Mouse (Mus musculus) c-Kit-positive CD71-negative TER-119-negative erythroid progenitor cells, embryonic 14.5 days (primary cell): ENCODE data around the gene Gabarapl1.

ENCODE experiments used
- DNase-seq: peaks from one replicate; pipeline ENCODE4 v3.0.0-alpha.2; 2013; ENCODE audit warnings: low read depth

Gene Gabarapl1

DNA sequence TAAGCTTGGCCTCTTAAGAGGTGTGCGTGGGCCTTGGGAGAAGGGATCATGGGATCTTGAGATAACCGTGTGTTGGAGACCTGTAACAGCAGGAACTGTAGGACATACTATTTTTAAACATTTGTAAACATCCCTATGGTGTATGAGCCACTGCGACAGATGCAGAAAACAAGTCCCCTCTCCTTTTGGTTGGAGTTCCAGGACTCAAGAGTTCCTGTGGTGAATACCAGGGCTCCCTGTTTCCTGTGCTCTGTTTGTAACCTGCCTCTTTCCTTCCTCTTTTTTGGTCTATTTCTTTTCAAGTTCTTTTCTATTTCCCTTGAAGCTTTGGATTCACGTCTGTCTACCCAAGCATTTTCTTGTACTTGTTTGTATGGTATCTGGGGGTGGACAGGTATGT lies 2.8 kb downstream of the Gabarapl1 start:
- DNase-seq, result no peak

DNA sequence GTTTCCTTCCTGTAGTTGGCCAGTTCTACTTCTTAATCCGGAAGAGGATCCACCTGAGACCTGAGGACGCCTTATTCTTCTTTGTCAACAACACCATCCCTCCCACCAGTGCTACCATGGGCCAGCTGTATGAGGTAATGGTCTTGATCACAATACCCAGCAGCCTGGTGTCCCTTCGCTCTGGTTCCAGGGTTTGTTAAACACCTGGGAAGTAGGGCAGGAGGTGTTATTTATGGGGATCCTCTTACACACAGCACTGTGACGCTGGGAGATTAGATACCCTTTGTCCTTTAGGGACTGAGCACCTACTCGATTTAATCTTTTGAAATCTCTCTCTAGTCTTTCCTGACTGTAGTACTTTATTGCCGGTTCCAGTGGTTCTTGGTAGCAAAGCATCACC lies 5.6 kb downstream of the Gabarapl1 start:
- DNase-seq, result no peak

DNA sequence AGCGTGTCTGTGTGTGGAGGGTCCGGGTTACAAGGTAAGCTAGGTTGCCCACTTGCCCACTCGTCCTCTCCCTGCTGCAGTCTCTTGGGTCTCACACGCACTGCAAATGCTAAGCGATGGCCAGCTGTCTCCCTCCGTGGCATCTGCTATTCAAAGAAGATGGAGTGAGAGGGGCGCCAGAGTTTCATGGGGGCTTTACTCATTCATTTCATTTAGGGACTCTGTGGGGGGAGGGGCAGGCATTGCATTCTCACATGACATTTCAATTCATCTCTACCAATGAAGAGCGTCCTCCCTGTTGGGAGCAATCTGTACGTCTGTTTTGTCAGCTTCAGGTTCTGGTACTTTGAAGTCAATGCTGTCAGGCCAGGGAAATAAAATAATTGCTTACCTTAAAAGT lies 9.0 kb downstream of the Gabarapl1 start:
- no peak for DNase-seq

DNA sequence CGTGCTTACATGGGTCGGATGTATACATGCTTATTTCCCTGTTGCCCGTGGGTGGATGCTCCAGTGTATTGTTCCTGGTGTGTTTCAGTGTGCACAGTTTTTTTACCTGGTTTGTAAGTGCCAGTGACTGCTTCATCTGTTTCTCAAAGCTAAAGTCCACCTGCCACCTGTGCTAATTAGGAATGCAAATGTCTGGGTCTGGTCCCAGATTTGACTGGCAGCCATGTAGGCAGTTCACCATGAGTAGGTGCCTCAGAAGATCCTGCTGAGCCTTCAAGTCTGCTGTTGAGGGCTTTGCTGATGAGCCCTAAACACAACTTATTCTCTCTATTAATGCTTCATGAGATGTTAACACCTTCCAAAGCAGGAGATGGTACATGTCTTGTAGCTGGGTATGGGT lies 9.6 kb downstream of the Gabarapl1 start:
- DNase-seq, result no peak

DNA sequence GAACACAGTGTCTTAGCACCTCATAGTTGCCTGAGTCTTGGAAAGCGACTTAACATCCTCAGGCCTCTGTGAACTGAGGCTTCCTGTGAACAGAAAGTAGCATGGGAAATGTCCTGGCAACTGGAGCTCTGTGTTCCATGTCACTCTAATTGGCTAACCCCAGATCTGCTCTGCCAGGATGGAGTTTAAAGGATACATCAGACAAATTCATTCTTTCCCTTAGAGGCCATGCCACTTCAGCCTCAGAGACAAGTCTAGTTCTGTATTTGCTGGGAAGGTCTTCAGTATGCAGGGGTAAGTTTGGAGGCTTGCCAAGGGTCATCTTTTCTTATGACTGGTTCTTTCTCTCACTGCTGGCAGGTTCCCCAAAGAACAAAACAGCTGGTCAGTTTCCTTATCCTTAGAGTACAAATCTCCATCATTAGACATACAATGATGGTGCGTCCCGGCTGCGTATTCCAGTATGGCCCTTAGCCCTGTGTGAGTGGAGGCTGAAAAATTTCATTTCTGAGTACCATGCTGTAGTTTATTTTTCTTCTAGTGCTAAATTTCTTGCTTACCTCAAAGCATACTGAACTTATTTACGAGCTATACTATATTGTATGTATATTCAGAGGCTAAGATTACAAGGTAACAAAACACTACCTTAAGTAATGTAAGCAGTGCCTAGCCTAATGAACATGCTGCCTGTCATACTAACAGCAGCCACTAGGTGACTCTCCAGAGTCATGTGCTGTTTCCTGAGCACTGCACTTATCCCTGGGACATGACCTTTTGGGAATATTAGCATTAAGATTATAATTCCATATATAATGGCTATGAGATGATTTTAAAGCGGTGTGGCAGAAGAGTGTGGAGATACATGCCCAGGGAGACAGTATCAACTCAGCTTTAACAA lies 11.0 kb downstream of the Gabarapl1 start:
- no peak for DNase-seq

DNA sequence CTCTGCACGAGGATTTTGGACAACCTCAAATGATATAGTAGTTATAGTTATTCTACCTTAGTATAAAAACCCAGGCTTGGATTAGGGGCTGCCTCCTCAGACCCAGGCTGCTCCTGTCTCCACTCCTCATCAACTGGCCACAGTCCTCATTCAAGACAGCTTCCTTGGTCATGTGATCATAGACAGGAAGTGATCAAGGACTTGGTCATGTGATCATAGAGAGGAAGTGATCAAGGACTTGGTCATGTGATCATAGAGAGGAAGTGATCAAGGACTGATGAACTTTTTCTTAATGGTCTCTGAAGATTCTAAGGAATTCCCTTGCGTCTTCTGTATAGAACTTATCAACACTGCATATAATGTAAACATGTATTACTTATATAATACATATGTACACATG lies 14.3 kb downstream of the Gabarapl1 start:
- DNase-seq, result no peak

DNA sequence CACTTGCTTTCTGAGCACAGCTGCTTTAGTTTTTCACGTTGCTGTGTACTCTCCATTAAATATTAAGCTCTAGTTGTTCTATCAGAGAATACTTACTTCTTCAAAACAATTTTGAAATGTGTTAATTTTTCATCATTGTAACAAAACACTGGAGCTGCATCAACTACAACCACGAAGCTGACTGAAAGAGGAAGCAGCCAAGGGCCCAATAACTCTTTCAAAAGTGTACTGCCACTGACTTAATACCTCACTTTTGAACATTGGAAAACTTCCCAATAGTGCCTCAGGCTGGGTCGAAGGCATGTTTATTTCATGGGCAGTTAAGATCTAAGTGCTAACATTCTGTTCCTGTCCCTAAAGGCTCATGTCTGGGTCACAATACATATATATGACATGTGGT lies 15.0 kb downstream of the Gabarapl1 start:
- no peak for DNase-seq

DNA sequence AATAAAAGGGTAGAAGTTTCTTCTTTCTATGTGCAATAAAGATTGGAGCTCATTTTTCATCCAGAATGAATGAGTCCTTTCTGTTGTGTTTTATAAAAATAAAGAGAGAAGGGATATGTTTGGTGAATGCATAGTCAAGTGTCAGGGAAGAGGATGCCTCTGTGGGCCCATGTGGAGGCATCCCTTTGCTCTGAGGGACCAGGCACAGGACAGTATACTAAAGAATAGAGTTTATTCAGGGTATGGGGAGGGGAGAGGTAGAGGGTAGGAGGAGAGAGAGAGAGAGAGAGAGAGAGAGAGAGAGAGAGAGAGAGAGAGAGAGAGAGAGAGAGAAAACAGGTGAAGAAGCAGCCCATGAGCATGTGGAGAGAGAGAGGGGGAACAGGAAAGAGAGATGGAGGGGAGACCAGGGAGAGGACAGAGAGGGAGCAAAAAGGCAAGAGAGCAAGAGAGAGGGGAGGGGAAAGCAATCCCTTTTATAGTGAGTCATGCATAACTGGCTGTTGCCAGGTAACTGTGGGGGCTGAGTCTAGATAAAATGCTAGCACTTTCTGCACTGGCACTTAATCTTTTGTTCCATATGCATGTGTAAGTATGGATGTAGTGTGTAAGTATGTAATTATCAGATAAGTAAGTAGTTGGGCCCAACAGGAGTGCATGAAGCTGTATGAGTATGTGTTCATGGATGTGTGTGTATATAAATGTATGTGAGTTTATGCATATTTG lies 24.5 kb downstream of the Gabarapl1 start:
- no peak for DNase-seq

DNA sequence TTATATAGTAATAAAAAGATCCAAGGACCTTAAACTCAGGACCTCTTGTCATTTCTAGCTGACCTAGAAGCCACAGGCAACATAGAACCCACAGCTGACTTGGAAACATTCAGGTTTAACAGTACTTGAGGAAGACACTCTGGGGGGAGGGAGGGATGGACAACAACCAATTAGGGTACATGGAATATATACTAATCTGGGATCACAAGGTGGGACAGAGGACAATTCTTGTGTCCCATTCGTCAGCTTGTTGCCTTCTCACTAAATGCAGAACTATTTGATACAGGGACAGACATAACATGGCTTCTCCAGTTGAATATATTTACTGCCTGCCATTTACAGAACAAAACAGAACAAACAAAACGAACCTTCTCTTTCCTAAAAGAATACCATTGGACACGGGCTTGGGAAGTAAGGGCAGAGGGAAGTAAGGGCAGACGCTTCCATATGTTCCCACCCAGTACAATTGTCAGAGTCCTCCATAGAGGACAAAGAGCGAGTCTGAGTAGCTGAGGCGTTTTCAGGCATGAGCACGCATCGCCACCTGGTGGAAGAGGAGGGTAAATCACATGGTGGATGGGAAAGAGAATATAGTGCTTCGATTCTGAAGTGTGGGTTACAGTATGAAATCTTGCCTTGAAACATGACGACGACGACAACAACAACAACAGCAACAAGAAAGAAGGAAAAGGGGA lies 26.1 kb downstream of the Gabarapl1 start:
- DNase-seq, result peak; percentile 68

DNA sequence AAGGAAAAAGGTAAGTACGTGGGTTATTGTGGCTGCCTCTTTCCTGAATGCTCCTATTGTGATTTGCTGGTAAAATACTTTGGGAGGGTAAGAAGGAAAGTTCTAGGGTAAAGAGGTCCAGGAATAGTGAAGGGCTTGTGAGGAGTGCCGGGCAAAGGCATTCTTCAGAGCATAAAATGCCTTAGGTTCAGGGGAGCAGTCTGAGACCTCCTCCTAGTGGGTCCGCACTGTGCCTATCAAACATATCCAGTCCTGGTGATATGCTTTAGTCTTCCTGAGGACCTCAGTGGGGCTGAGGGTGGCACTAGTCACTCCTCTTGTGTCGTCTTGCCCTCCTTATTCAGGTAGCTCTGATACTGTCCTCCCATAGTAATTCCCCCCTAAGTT lies 26.7 kb downstream of the Gabarapl1 start:
- no peak for DNase-seq

DNA sequence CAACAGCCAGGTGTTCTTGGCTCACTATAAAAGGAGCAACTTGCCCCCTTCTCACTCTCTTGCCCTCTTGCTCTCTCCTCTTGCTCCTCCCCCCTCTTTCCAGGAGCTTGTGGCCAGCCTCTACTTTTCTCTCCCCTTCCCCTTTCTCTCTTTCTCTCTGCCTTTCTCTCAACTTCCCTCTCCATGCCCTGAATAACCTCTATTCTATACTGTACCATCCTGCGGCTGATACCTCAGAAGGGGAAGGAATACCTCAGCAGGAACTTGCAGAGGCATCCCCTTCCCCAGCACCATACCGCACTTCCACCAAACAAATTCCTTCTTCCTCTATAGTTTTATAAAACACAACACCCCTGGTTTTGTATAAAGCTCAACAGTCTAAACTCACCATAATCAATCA lies 32.3 kb downstream of the Gabarapl1 start:
- DNase-seq, result no peak

DNA sequence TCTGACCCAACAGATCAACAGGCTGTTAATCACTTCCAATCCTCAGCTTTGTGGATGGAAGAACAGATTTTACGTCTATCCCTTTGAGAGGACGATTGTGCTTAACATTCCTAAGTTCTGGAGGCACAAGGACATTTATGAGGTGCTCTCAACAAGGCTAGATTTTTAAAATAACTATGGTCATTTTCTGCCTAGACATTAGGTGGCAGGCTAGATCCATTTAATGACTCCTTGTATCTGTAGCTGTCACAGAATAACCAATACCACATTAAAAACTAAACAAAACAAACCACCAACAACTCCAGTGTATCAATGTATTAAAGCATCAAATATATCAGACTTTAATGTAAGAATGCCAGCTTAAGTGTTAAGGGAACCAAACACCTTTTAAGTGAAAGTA lies 42.4 kb downstream of the Gabarapl1 start:
- no peak for DNase-seq

DNA sequence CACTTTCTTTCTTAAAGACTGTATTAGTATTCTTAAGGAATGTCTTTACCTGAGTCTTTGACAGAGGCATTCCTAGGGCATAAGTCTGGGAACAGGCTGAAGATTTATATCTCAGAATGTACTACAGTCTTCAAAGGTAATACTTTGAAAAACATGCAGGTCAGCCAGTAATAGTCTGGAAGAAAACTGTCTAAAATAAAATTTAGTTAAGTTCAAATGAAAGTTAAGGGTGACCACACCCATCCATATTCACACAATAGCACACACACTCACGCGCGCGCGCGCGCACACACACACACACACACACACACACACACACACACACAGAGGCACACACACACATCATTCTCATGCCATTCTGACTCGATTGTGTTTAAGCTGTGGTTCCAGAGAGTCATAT lies 44.6 kb downstream of the Gabarapl1 start, which contains the start of gene Klre1:
Klre1 (plus strand) TSS at position 301 of the 400 bp plus-strand sequence.
- DNase-seq, result no peak

DNA sequence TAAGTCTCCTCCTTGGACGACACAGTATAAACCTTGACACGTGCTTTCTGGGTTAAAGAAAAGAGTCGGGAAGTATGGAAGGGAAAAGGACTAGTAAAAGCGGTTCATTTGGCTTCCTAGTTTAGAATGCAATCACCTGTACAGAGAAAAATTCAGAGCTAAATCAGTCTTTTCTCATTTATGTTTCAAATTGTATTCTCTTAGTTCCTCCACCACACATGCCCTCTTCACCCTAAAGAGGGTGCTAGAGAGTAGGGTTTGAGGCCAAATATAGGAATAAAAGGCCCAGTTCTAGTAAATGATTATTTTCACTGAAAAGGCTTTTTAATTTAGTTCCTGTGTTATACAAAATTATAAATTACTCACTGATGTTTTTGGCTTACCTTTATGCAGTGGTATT lies 48.3 kb downstream of the Gabarapl1 start:
- no peak for DNase-seq

DNA sequence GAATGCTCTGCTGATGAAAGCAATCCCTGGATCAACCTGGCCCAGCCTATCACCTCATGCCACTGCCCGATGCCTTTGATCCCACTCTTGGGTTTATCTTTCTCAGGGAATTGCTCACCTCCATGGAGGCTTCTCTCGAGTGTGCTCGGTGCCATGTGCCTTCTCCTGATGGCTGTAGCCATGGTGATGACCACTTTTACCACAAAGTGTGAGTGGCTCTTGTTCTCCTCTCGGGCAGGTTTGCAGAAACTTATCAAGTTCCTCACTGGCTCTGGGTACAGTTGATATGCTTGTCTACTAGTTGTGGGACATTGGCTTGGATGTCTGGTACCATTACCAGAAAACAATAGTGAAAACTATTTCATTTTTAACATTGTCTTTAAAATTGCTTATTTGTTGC lies 48.9 kb downstream of the Gabarapl1 start:
- no peak for DNase-seq

DNA sequence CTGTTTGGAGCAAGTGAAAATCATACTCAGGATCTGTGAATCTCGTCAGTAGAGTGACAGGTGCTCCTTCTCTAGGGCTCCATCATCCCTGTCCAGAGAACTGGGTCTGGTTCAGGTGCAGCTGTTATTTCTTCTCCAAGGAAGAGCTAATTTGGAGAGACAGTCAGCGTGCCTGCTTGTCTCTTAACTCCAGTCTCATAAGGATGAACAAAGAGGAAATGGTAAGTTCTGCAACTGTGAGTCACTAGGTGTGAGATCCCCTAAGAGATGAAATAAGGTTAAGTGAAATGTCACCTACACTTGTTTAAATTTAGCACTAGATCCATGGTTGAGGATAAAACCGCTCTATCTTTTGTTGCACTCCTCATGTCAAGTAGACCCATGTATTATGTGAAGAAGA lies 50.1 kb downstream of the Gabarapl1 start:
- DNase-seq, result no peak

DNA sequence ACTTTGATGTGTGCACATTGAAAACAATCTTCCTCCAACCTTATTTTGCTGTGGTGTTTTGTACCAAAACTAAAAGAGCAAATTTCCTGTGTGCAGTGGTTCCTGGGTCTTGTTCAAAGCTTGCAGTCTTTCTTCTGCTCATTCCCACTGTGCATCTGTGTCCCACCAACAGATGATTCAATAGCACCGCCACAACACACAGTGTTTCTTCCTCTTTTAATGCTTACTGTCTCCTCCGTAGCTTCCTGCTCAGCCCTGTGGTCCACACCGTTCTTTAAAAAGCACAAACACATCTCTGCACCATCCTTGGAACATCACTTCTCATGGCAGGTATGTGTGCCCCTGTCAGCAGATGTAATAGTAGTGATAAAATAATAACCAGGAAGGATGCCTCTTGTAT lies 58.5 kb downstream of the Gabarapl1 start, which contains the start of gene Klrd1:
Klrd1 (plus strand) TSS at position 275 of the 400 bp plus-strand sequence.
- DNase-seq, result no peak
